Mouse (Mus musculus): ENCODE measurements around the gene Ttc36. TPM values are rescaled to one million over a fixed set of nuclear protein-coding genes. Genes with fewer than 3 reads are reported as not detected.
"Not testable (repeated sequence)": the region's sequence is repeated elsewhere in the genome, so short reads cannot be mapped to it uniquely, and the experiment has no call there.

Gene Ttc36
- polyA plus RNA-seq, 1 experiment from 2014 or later, result not detected

DNA sequence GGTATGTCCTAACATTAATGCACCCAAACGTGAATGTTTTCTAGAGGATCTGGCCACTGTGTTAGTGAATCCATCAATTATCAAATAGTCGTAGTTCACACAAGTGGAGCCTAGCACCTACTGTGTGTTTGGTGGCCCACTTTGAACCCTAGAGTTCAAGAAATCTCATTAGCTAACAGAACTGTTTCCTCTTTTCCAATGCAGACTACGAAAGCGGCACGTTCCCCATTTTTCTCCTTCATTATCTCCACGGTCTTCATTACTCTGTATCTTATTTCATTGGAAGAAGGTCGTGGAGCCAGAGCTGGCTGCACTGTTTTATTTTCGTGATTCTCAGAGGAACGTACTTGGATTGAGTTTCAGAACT is 2.9 kb downstream of the Ttc36 start:
- ATAC-seq (ENCODE audit: low read depth) (no peak), DNase-seq (ENCODE audit: low spot score) (no peak)
- WGBS, result 28% methylated on average over 9 of the region's 9 CpGs
- no peaks in the 10 kb centered on the region for H3K9me3 ChIP-seq (ENCODE audit: control insufficient read depth, low read length)
- peaks cover 10% of the 10 kb centered on the region; the same call in 1 of the 2 replicates for H3K27me3 ChIP-seq (replicated peaks; ENCODE audit: control insufficient read depth, insufficient read depth, low read length)
- peak overlapping the region; percentile 66 for H3K4me3 ChIP-seq (ENCODE audit: low read depth, low read length)
- H3K9ac ChIP-seq (ENCODE audit: low read depth, low read length), result peak overlapping the region; percentile 66; the same call in 1 of the 2 replicates
- peaks cover 4% of the 10 kb centered on the region for H3K36me3 ChIP-seq (ENCODE audit: control insufficient read depth, insufficient read depth, low read length)
- no peak overlapping the region for H3K27ac ChIP-seq (replicated peaks; ENCODE audit: low read depth, low read length)
- H3K4me1 ChIP-seq (ENCODE audit: control insufficient read depth, insufficient read depth, low read length), result peaks cover 10% of the 10 kb centered on the region; the same call in 1 of the 2 replicates
- peak overlapping the region; percentile 94 for H3K4me2 ChIP-seq (ENCODE audit: low read depth, low read length)

GRCm38 (mm10) chr9:44799102-44799957 is 3.5 kb downstream of the Ttc36 start, which contains the start of gene Tmem25:
Tmem25 (minus strand) TSS chr9:44799307.
- Histone ChIP-seq H3K4me3 (ENCODE audit: low read depth, low read length) (peak within 1 kb of the TSS; percentile 66), H3K27ac (replicated peaks; ENCODE audit: low read depth, low read length) (no peak within 1 kb of the TSS; the same call in 1 of the 2 replicates)
- peak; percentile 88 for DNase-seq (ENCODE audit: low spot score)

GRCm38 (mm10) chr9:44798298-44798697 is 4.6 kb downstream of the Ttc36 start:
- Histone ChIP-seq H3K9ac (ENCODE audit: low read depth, low read length) (no peak overlapping the region), H3K27me3 (replicated peaks; ENCODE audit: control insufficient read depth, insufficient read depth, low read length) (peaks cover 10% of the 10 kb centered on the region; the same call in 1 of the 2 replicates), H3K9me3 (ENCODE audit: control insufficient read depth, low read length) (no peaks in the 10 kb centered on the region), H3K4me1 (ENCODE audit: control insufficient read depth, insufficient read depth, low read length) (peaks cover 10% of the 10 kb centered on the region; the same call in 1 of the 2 replicates), H3K4me3 (ENCODE audit: low read depth, low read length) (no peak overlapping the region), H3K36me3 (ENCODE audit: control insufficient read depth, insufficient read depth, low read length) (no peaks in the 10 kb centered on the region), H3K4me2 (ENCODE audit: low read depth, low read length) (peak overlapping the region; percentile 94; the same call in 1 of the 2 replicates), H3K27ac (replicated peaks; ENCODE audit: low read depth, low read length) (no peak overlapping the region)
- DNase-seq (ENCODE audit: low spot score), result no peak
- no peak for ATAC-seq (ENCODE audit: low read depth)
- WGBS, result 35% methylated on average over 7 of the region's 7 CpGs

More at GRCm38 (mm10) chr9:44799102-44799957, 3.5 kb downstream of the Ttc36 start, which contains the start of gene Tmem25:
- H3K36me3 ChIP-seq (ENCODE audit: control insufficient read depth, insufficient read depth, low read length), result no peaks in the 10 kb centered on the region
- under 1% methylated on average over 40 of the region's 75 CpGs for WGBS
- ATAC-seq (ENCODE audit: low read depth), result peak; percentile 96
- H3K9ac ChIP-seq (ENCODE audit: low read depth, low read length), result peak within 1 kb of the TSS; percentile 66
- H3K4me1 ChIP-seq (ENCODE audit: control insufficient read depth, insufficient read depth, low read length), result peaks cover 10% of the 10 kb centered on the region; the same call in 1 of the 2 replicates
- H3K4me2 ChIP-seq (ENCODE audit: low read depth, low read length), result peak within 1 kb of the TSS; percentile 94
- no peaks in the 10 kb centered on the region for H3K9me3 ChIP-seq (ENCODE audit: control insufficient read depth, low read length)
- H3K27me3 ChIP-seq (replicated peaks; ENCODE audit: control insufficient read depth, insufficient read depth, low read length), result peaks cover 10% of the 10 kb centered on the region; the same call in 1 of the 2 replicates

GRCm38 (mm10) chr9:44792842-44793241 is 10.0 kb downstream of the Ttc36 start:
- peak; percentile 36 for DNase-seq (ENCODE audit: low spot score)

GRCm38 (mm10) chr9:44772750-44773651 is 29.9 kb downstream of the Ttc36 start:
- peak; percentile 100 for ATAC-seq (ENCODE audit: low read depth)
- Histone ChIP-seq H3K9me3 (ENCODE audit: control insufficient read depth, low read length) (no peaks in the 10 kb centered on the region), H3K27me3 (replicated peaks; ENCODE audit: control insufficient read depth, insufficient read depth, low read length) (no peaks in the 10 kb centered on the region), H3K4me3 (ENCODE audit: low read depth, low read length) (peak overlapping the region; percentile 79), H3K4me2 (ENCODE audit: low read depth, low read length) (peak overlapping the region; percentile 86), H3K27ac (replicated peaks; ENCODE audit: low read depth, low read length) (peak overlapping the region; percentile 91), H3K36me3 (ENCODE audit: control insufficient read depth, insufficient read depth, low read length) (peaks cover 17% of the 10 kb centered on the region), H3K9ac (ENCODE audit: low read depth, low read length) (peak overlapping the region; percentile 88), H3K4me1 (ENCODE audit: control insufficient read depth, insufficient read depth, low read length) (peaks cover 3% of the 10 kb centered on the region; the same call in 1 of the 2 replicates)
- peak; percentile 98 for DNase-seq (ENCODE audit: low spot score)
- WGBS, result under 1% methylated on average over 41 of the region's 41 CpGs

More at GRCm38 (mm10) chr9:44792842-44793241, 10.0 kb downstream of the Ttc36 start:
- ATAC-seq (ENCODE audit: low read depth), result peak; percentile 50; the same call in 1 of the 2 replicates
- Histone ChIP-seq H3K36me3 (ENCODE audit: control insufficient read depth, insufficient read depth, low read length) (peaks cover 47% of the 10 kb centered on the region), H3K9ac (ENCODE audit: low read depth, low read length) (no peak overlapping the region), H3K27ac (replicated peaks; ENCODE audit: low read depth, low read length) (peak overlapping the region; percentile 10; the same call in 1 of the 2 replicates), H3K4me3 (ENCODE audit: low read depth, low read length) (no peak overlapping the region), H3K4me2 (ENCODE audit: low read depth, low read length) (no peak overlapping the region), H3K9me3 (ENCODE audit: control insufficient read depth, low read length) (no peaks in the 10 kb centered on the region), H3K27me3 (replicated peaks; ENCODE audit: control insufficient read depth, insufficient read depth, low read length) (peaks cover 2% of the 10 kb centered on the region; the same call in 1 of the 2 replicates), H3K4me1 (ENCODE audit: control insufficient read depth, insufficient read depth, low read length) (no peaks in the 10 kb centered on the region)
- WGBS, result 56% methylated on average over 9 of the region's 9 CpGs

DNA sequence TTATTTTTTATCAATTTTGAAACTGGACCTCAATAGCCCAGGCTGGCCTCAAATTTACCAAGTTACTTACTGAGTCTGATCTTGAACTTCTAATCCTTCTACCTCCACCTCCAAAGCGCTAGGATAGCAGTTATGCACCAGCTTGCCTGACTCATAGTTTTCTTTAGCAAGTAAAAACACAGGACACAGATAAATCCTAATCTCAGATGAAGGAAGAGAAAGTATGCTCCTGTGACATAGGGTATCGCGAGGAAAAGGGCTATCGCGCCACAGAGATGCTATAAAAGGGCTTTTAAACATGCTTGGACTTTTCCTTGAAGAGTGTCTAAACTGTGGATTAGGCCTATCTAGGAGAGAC is 30.5 kb downstream of the Ttc36 start:
- 27% methylated on average over 5 of the region's 5 CpGs for WGBS
- DNase-seq (ENCODE audit: low spot score) (no peak), ATAC-seq (ENCODE audit: low read depth) (no peak)
- H3K27me3 ChIP-seq (replicated peaks; ENCODE audit: control insufficient read depth, insufficient read depth, low read length), result no peaks in the 10 kb centered on the region
- no peak overlapping the region for H3K9ac ChIP-seq (ENCODE audit: low read depth, low read length)
- H3K36me3 ChIP-seq (ENCODE audit: control insufficient read depth, insufficient read depth, low read length), result peaks cover 16% of the 10 kb centered on the region
- H3K9me3 ChIP-seq (ENCODE audit: control insufficient read depth, low read length), result no peaks in the 10 kb centered on the region
- no peak overlapping the region for H3K4me2 ChIP-seq (ENCODE audit: low read depth, low read length)
- peak overlapping the region; percentile 79 for H3K4me3 ChIP-seq (ENCODE audit: low read depth, low read length)
- 0 out of 2 replicates have a peak overlapping the region, but pooled peaks have one; percentile 33 for H3K27ac ChIP-seq (replicated peaks; ENCODE audit: low read depth, low read length)
- peaks cover 3% of the 10 kb centered on the region; the same call in 1 of the 2 replicates for H3K4me1 ChIP-seq (ENCODE audit: control insufficient read depth, insufficient read depth, low read length)

DNA sequence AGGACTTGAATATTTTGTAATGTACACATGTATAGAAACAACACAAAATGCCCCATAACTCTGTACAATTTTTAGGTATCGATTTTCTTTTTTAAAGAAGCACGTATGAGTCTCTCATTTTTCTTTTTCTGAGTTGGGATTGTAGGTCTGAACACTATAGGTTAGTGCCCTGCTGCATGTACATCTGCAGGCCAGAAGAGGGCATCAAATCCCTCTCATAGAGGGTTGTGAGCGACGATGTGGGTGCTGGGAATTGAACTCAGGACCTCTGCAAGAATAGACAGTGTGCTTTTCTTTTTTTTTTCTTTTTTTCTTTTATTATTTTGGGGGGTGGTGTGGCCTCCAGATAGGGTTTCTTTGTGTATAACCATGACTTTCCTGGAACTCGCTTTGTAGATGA is 31.5 kb downstream of the Ttc36 start:
- ATAC-seq (ENCODE audit: low read depth), result no peak
- H3K4me2 ChIP-seq (ENCODE audit: low read depth, low read length), result no peak overlapping the region
- peaks cover 11% of the 10 kb centered on the region for H3K36me3 ChIP-seq (ENCODE audit: control insufficient read depth, insufficient read depth, low read length)
- H3K9ac ChIP-seq (ENCODE audit: low read depth, low read length), result no peak overlapping the region
- H3K27me3 ChIP-seq (replicated peaks; ENCODE audit: control insufficient read depth, insufficient read depth, low read length), result no peaks in the 10 kb centered on the region
- no peak for DNase-seq (ENCODE audit: low spot score)
- H3K4me3 ChIP-seq (ENCODE audit: low read depth, low read length), result no peak overlapping the region
- H3K27ac ChIP-seq (replicated peaks; ENCODE audit: low read depth, low read length), result no peak overlapping the region
- no peaks in the 10 kb centered on the region for H3K9me3 ChIP-seq (ENCODE audit: control insufficient read depth, low read length)
- H3K4me1 ChIP-seq (ENCODE audit: control insufficient read depth, insufficient read depth, low read length), result peaks cover 4% of the 10 kb centered on the region
- 89% methylated on average over 5 of the region's 5 CpGs for WGBS

DNA sequence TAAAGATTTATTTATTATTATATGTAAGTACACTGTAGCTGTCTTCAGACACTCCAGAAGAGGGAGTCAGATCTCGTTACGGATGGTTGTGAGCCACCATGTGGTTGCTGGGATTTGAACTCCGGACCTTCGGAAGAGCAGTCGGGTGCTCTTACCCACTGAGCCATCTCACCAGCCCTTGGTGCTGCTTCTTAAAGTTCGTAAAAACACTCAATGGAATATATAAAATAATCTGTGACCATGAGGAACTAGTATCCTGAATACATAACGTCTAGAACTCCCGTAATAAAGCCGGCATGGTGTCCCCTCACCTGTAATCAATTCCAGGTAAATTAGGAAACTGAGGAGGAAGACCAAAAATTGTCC is 34.9 kb downstream of the Ttc36 start:
- H3K36me3 ChIP-seq (ENCODE audit: control insufficient read depth, insufficient read depth, low read length); H3K9ac ChIP-seq (ENCODE audit: low read depth, low read length); H3K9me3 ChIP-seq (ENCODE audit: control insufficient read depth, low read length); DNase-seq (ENCODE audit: low spot score); H3K27me3 ChIP-seq (replicated peaks; ENCODE audit: control insufficient read depth, insufficient read depth, low read length); ATAC-seq (ENCODE audit: low read depth): not testable (repeated sequence)
- Histone ChIP-seq H3K4me3 (ENCODE audit: low read depth, low read length) (peak overlapping the region; percentile 79), H3K27ac (replicated peaks; ENCODE audit: low read depth, low read length) (peak overlapping the region; percentile 67; the same call in 1 of the 2 replicates), H3K4me1 (ENCODE audit: control insufficient read depth, insufficient read depth, low read length) (peaks cover 17% of the 10 kb centered on the region), H3K4me2 (ENCODE audit: low read depth, low read length) (peak overlapping the region; percentile 70; the same call in 1 of the 2 replicates)
- WGBS, result 41% methylated on average over 7 of the region's 9 CpGs
